Mouse (Mus musculus) ES-Bruce4 (cell line): ENCODE measurements around the gene Zdhhc5.

ENCODE experiments used
- CTCF ChIP-seq: IDR thresholded peaks from one replicate; pipeline ENCODE4 v1.8.1; 2011; ENCODE audit warnings: low read depth, low read length
- POLR2A ChIP-seq: IDR thresholded peaks from one replicate; pipeline ENCODE4 v1.8.1; 2011; ENCODE audit warnings: low read length; ENCODE audit not compliant: insufficient read depth

DNA sequence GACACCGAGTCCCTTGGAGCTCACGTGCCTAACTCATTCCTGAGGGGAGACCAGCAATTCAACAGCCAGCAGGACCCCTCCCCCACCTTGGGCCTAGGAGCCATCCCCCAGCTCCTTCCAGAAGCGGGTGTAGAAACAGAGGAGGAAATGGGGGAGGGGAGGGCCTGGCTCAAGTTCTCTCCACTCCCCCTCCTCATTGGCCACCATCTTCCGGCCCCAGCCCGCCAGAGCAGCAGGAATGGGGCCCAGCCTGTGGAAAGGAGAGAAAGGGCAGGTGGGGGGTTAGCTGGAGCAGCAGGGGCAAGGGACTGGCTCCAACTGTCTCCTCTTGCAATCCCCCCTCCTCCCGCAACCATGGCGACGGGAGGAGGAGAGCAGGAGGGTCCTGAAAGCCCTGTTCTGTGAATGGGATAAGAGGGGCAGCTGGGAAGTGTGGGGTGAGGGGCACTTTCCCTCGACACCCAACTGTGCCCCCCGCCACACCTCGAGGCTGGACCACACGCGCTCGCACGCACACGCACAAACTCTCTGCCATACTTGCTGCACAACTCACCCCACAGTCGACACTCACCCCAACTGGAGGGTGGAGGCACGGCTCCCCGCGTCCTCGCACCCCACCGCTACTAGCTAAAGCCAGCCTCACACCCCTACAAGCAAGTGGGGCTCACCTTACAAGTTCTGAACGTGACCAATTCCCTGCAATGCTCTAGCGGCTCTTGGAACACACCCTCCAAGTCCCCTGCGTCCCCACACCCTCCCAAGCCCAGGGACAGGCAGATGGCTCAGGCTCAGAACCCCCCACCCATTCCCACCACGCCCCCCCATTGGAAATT lies 27.7 kb upstream of the Zdhhc5 start:
- peak; percentile 24 for TF ChIP-seq POLR2A
- TF ChIP-seq CTCF: no peak
